Mouse (Mus musculus) erythroblast, embryonic 14.5 days (primary cell): ENCODE data around the gene Ppib.

ENCODE experiments used
- GATA1 ChIP-seq: IDR thresholded peaks from 2 replicates; pipeline ENCODE4 v1.6.1; 2012; ENCODE audit warnings: low read length, inconsistent platforms, mixed read lengths
- TAL1 ChIP-seq: IDR thresholded peaks from 3 replicates; pipeline ENCODE4 v1.6.1; 2012; ENCODE audit warnings: low read length, inconsistent platforms, mixed read lengths

- TF ChIP-seq TAL1: no peak
- no peak for TF ChIP-seq GATA1
These were observed 49.6 kb downstream of the Ppib start for GRCm38 (mm10) chr9:66109574-66109973.
